Mouse (Mus musculus) C2C12 (cell line): Measurements from ENCODE around the gene Sephs1. TPM values are rescaled to one million over a fixed set of nuclear protein-coding genes. Genes with fewer than 3 reads are reported as not detected.
A peak's percentile ranks its signal among the peaks of the same experiment; 100 is the strongest.

Experiments
- H3K27me3 ChIP-seq: one replicate; pipeline ENCODE4 v1.6.1; 2011; ENCODE audit not compliant: control insufficient read depth, insufficient read depth, insufficient read length
- H3K36me3 ChIP-seq: one replicate; pipeline ENCODE4 v1.6.1; 2011; ENCODE audit not compliant: control insufficient read depth, insufficient read depth
- H3K4me3 ChIP-seq: one replicate; pipeline ENCODE4 v1.5.1; 2011; ENCODE audit warnings: mild to moderate bottlenecking, control low read depth; ENCODE audit not compliant: poor library complexity, insufficient read depth, severe bottlenecking
- H3K79me2 ChIP-seq: one replicate; pipeline ENCODE4 v1.6.1; 2011; ENCODE audit not compliant: control insufficient read depth, insufficient read depth
- H3K79me3 ChIP-seq: one replicate; pipeline ENCODE4 v1.6.1; 2011; ENCODE audit warnings: low read depth, control low read depth
- H3ac ChIP-seq: one replicate; pipeline ENCODE3; 2011; ENCODE audit warnings: low read depth; ENCODE audit not compliant: control insufficient read depth, insufficient read length
- CEBPB ChIP-seq: IDR thresholded peaks from one replicate; pipeline ENCODE4 v1.6.1; 2011; ENCODE audit warnings: low read depth, mild to moderate bottlenecking, control low read depth, moderate library complexity
- CTCF ChIP-seq: IDR thresholded peaks from one replicate; pipeline ENCODE4 v1.5.1; 2011; ENCODE audit not compliant: control insufficient read depth, insufficient read depth, insufficient read length
- FOSL1 ChIP-seq: IDR thresholded peaks from one replicate; pipeline ENCODE4 v1.8.0; 2011; ENCODE audit warnings: mild to moderate bottlenecking, low read length; ENCODE audit not compliant: poor library complexity, insufficient read depth, severe bottlenecking
- MAX ChIP-seq: IDR thresholded peaks from one replicate; pipeline ENCODE4 v1.6.1; 2011; ENCODE audit warnings: mild to moderate bottlenecking, control low read depth
- MYOD1 ChIP-seq: IDR thresholded peaks from one replicate; pipeline ENCODE4 v1.6.1; 2011; ENCODE audit warnings: low read depth; ENCODE audit not compliant: control insufficient read depth, insufficient read length
- MYOG ChIP-seq: IDR thresholded peaks from one replicate; pipeline ENCODE4 v1.6.1; 2011; ENCODE audit not compliant: control insufficient read depth, insufficient read length; ENCODE audit errors: extremely low read depth
- USF1 ChIP-seq: IDR thresholded peaks from one replicate; pipeline ENCODE4 v1.6.1; 2011; ENCODE audit warnings: low read depth, mild to moderate bottlenecking, control low read depth, moderate library complexity
- polyA plus RNA-seq: library from polyadenylated mRNA; unstranded; fragments of >200 nt; fragmentation: generic; extraction: Trizol; gene quantifications from one replicate; pipeline ENCODE4 v1.2.1, GENCODE M21; 2012; ENCODE audit warnings: missing spikeins

Gene Sephs1
- polyA plus RNA-seq, 1 experiment, result 27.4 TPM

GRCm38 (mm10) chr2:4864008-4864816, 17.2 kb upstream of the Sephs1 start:
- Histone ChIP-seq H3K79me3 (no peaks in the 10 kb centered on the region), H3K36me3 (no peaks in the 10 kb centered on the region), H3K79me2 (no peaks in the 10 kb centered on the region), H3K27me3 (peaks cover 16% of the 10 kb centered on the region), H3ac (no peak overlapping the region), H3K4me3 (no peak overlapping the region)
- TF ChIP-seq CEBPB (no peak), MAX (no peak), MYOG (no peak), FOSL1 (no peak), USF1 (no peak), CTCF (peak; percentile 43)

- no peak for TF ChIP-seq FOSL1
- no peak for TF ChIP-seq MYOD1
- no peak for TF ChIP-seq MAX
- no peak for TF ChIP-seq CTCF
- no peak for TF ChIP-seq MYOG
- H3K79me3 ChIP-seq, result no peaks in the 10 kb centered on the region
- no peak overlapping the region for H3ac ChIP-seq
- no peaks in the 10 kb centered on the region for H3K36me3 ChIP-seq
- peaks cover 16% of the 10 kb centered on the region for H3K27me3 ChIP-seq
- no peak overlapping the region for H3K4me3 ChIP-seq
- no peaks in the 10 kb centered on the region for H3K79me2 ChIP-seq
Measured at GRCm38 (mm10) chr2:4864817-4865296, 16.5 kb upstream of the Sephs1 start.

- Histone ChIP-seq H3K36me3 (no peaks in the 10 kb centered on the region), H3K4me3 (no peak overlapping the region), H3K79me2 (no peaks in the 10 kb centered on the region), H3K79me3 (no peaks in the 10 kb centered on the region), H3ac (no peak overlapping the region), H3K27me3 (peaks cover 35% of the 10 kb centered on the region)
- TF ChIP-seq MAX (no peak), MYOD1 (no peak), CTCF (no peak), MYOG (no peak), USF1 (no peak), CEBPB (no peak), FOSL1 (no peak)
Measured at GRCm38 (mm10) chr2:4868028-4868725, 13.2 kb upstream of the Sephs1 start.

GRCm38 (mm10) chr2:4872740-4873139, 8.6 kb upstream of the Sephs1 start:
- TF ChIP-seq MAX (no peak), USF1 (no peak)
- peaks cover 41% of the 10 kb centered on the region for H3K27me3 ChIP-seq
- H3K79me3 ChIP-seq, result no peaks in the 10 kb centered on the region
- H3K4me3 ChIP-seq, result no peak overlapping the region
- no peak overlapping the region for H3ac ChIP-seq
- H3K36me3 ChIP-seq, result no peaks in the 10 kb centered on the region
- no peaks in the 10 kb centered on the region for H3K79me2 ChIP-seq

GRCm38 (mm10) chr2:4873331-4873730, 8.0 kb upstream of the Sephs1 start:
- TF ChIP-seq MYOG (no peak), FOSL1 (no peak), CTCF (no peak), USF1 (no peak), CEBPB (no peak), MAX (no peak), MYOD1 (no peak)
- Histone ChIP-seq H3K36me3 (no peaks in the 10 kb centered on the region), H3K79me3 (no peaks in the 10 kb centered on the region)

GRCm38 (mm10) chr2:4875090-4875489, 6.3 kb upstream of the Sephs1 start:
- no peaks in the 10 kb centered on the region for H3K36me3 ChIP-seq
- no peak for TF ChIP-seq USF1
- TF ChIP-seq CTCF, result no peak
- no peak for TF ChIP-seq MYOG
- H3ac ChIP-seq, result no peak overlapping the region
- H3K4me3 ChIP-seq, result no peak overlapping the region
- no peaks in the 10 kb centered on the region for H3K79me2 ChIP-seq
- H3K27me3 ChIP-seq, result peaks cover 36% of the 10 kb centered on the region
- H3K79me3 ChIP-seq, result no peaks in the 10 kb centered on the region

More at GRCm38 (mm10) chr2:4873331-4873730, 8.0 kb upstream of the Sephs1 start:
- Histone ChIP-seq H3ac (no peak overlapping the region), H3K27me3 (peaks cover 36% of the 10 kb centered on the region), H3K79me2 (no peaks in the 10 kb centered on the region), H3K4me3 (no peak overlapping the region)
